Mouse (Mus musculus) lung, embryonic 15.5 days (tissue): ENCODE results near the gene Cbx6. TPM values are rescaled to one million over a fixed set of nuclear protein-coding genes. Genes with fewer than 3 reads are reported as not detected.

Source experiments
- ATAC-seq: fragments of 200-750 bp; cut with Nextera tagmentation; 2 replicates; pipeline ENCODE4 v1.8.0; 2017; ENCODE audit warnings: moderate number of reproducible peaks, borderline replicate concordance; ENCODE audit not compliant: low FRiP score, low TSS enrichment; ENCODE audit errors: extremely low read depth
- H3K27ac ChIP-seq: fragments of 300-500 bp; sonication (generic); 2 replicates; pipeline ENCODE4 v1.5.1; 2015; ENCODE audit warnings: moderate library complexity, mild to moderate bottlenecking, inconsistent platforms
- H3K27me3 ChIP-seq: fragments of 300-500 bp; sonication (generic); 2 replicates; pipeline ENCODE4 v1.6.1; 2015; ENCODE audit warnings: inconsistent platforms
- H3K36me3 ChIP-seq: fragments of 300-500 bp; sonication (generic); 2 replicates; pipeline ENCODE4 v1.6.1; 2015; ENCODE audit warnings: inconsistent platforms
- H3K4me1 ChIP-seq: fragments of 300-500 bp; sonication (generic); 2 replicates; pipeline ENCODE4 v1.6.1; 2015; ENCODE audit warnings: inconsistent platforms
- H3K4me2 ChIP-seq: fragments of 300-500 bp; sonication (generic); 2 replicates; pipeline ENCODE4 v1.6.1; 2015; ENCODE audit warnings: inconsistent platforms, mild to moderate bottlenecking, moderate library complexity
- H3K4me3 ChIP-seq: fragments of 300-500 bp; sonication (generic); 2 replicates; pipeline ENCODE4 v1.5.1; 2015; ENCODE audit warnings: mild to moderate bottlenecking, inconsistent platforms
- H3K9ac ChIP-seq: fragments of 300-500 bp; sonication (generic); 2 replicates; pipeline ENCODE4 v1.6.1; 2015; ENCODE audit warnings: inconsistent platforms
- H3K9me3 ChIP-seq: fragments of 300-500 bp; sonication (generic); 2 replicates; pipeline ENCODE4 v1.6.1; 2016; ENCODE audit warnings: inconsistent platforms
- WGBS: fragments of 180-500 bp; shearing (Covaris S2); methylation state at CpG from one replicate; pipeline ENCODE4 v1.1.7; 2015; 5-methylcytosine and 5-hydroxymethylcytosine counted together
- polyA plus RNA-seq: library from polyadenylated mRNA; unstranded; fragments of >200 nt; fragmentation: Nextera tagmentation; extraction: Ambion mirVana; gene quantifications from 2 replicates; pipeline ENCODE4 v1.2.1, GENCODE M21; 2015

The Cbx6 gene
- polyA plus RNA-seq, 1 experiment from 2014 or later = 73.8 TPM

GRCm38 (mm10) chr15:79810997-79811396 is 23.5 kb downstream of the Cbx6 start:
- WGBS = 60% methylated on average over 4 of the region's 4 CpGs
- H3K4me3 ChIP-seq = no peak overlapping the region
- no peak overlapping the region for H3K27ac ChIP-seq
- H3K27me3 ChIP-seq = peaks cover 34% of the 10 kb centered on the region
- H3K9ac ChIP-seq = no peak overlapping the region
- no peak for ATAC-seq
- H3K4me1 ChIP-seq = no peaks in the 10 kb centered on the region
- no peaks in the 10 kb centered on the region for H3K36me3 ChIP-seq
- H3K9me3 ChIP-seq = no peaks in the 10 kb centered on the region
- H3K4me2 ChIP-seq = no peak overlapping the region

- H3K4me2 ChIP-seq = no peak overlapping the region
- H3K36me3 ChIP-seq = no peaks in the 10 kb centered on the region
- H3K9me3 ChIP-seq = no peaks in the 10 kb centered on the region
- H3K4me1 ChIP-seq = 0 out of 2 replicates have a peak, but pooled peaks cover under 1% of the 10 kb centered on the region
- H3K9ac ChIP-seq = no peak overlapping the region
- H3K27ac ChIP-seq = no peak overlapping the region
- no peak for ATAC-seq
- WGBS = 54% methylated on average over 3 of the region's 3 CpGs
- H3K4me3 ChIP-seq = no peak overlapping the region
- H3K27me3 ChIP-seq = peaks cover 44% of the 10 kb centered on the region
Observed at GRCm38 (mm10) chr15:79810061-79810460, 24.4 kb downstream of the Cbx6 start.

GRCm38 (mm10) chr15:79808658-79809057 is 25.8 kb downstream of the Cbx6 start:
- Histone ChIP-seq H3K9me3 (no peaks in the 10 kb centered on the region), H3K9ac (no peak overlapping the region), H3K4me3 (no peak overlapping the region), H3K36me3 (no peaks in the 10 kb centered on the region), H3K4me2 (no peak overlapping the region), H3K27me3 (peaks cover 58% of the 10 kb centered on the region), H3K4me1 (peaks cover 12% of the 10 kb centered on the region), H3K27ac (no peak overlapping the region)
- no peak for ATAC-seq
- 58% methylated on average over 5 of the region's 5 CpGs for WGBS

- Histone ChIP-seq H3K4me1 (peaks cover 18% of the 10 kb centered on the region), H3K4me2 (no peak overlapping the region), H3K27ac (no peak overlapping the region), H3K36me3 (no peaks in the 10 kb centered on the region), H3K4me3 (no peak overlapping the region), H3K27me3 (peaks cover 63% of the 10 kb centered on the region), H3K9ac (no peak overlapping the region), H3K9me3 (no peaks in the 10 kb centered on the region)
- no peak for ATAC-seq
- WGBS = 27% methylated on average over 5 of the region's 5 CpGs
Observed at GRCm38 (mm10) chr15:79808114-79808513, 26.4 kb downstream of the Cbx6 start.

GRCm38 (mm10) chr15:79807050-79807449 is 27.4 kb downstream of the Cbx6 start:
- no peak overlapping the region for H3K9ac ChIP-seq
- no peaks in the 10 kb centered on the region for H3K9me3 ChIP-seq
- no peak overlapping the region for H3K4me3 ChIP-seq
- peaks cover 73% of the 10 kb centered on the region for H3K27me3 ChIP-seq
- 7% methylated on average over 1 of the region's 1 CpGs for WGBS
- no peak for ATAC-seq
- no peaks in the 10 kb centered on the region for H3K36me3 ChIP-seq
- H3K4me2 ChIP-seq = no peak overlapping the region
- H3K4me1 ChIP-seq = peaks cover 19% of the 10 kb centered on the region
- H3K27ac ChIP-seq = no peak overlapping the region

- Histone ChIP-seq H3K4me2 (peak overlapping the region; percentile 97; the same call in 1 of the 2 replicates), H3K4me1 (peaks cover 19% of the 10 kb centered on the region), H3K27ac (no peak overlapping the region), H3K36me3 (no peaks in the 10 kb centered on the region), H3K4me3 (no peak overlapping the region), H3K27me3 (peaks cover 82% of the 10 kb centered on the region), H3K9me3 (no peaks in the 10 kb centered on the region), H3K9ac (no peak overlapping the region)
- no peak for ATAC-seq
- WGBS = 22% methylated on average over 8 of the region's 8 CpGs
Observed at GRCm38 (mm10) chr15:79805246-79805645, 29.2 kb downstream of the Cbx6 start.

GRCm38 (mm10) chr15:79804352-79805071 is 30.0 kb downstream of the Cbx6 start, which contains the start of gene Nptxr:
Nptxr (minus strand) TSS chr15:79804766.
- Histone ChIP-seq H3K9me3 (no peaks in the 10 kb centered on the region), H3K4me3 (peak within 1 kb of the TSS; percentile 61), H3K27me3 (peaks cover 82% of the 10 kb centered on the region), H3K4me2 (peak within 1 kb of the TSS; percentile 97), H3K4me1 (peaks cover 19% of the 10 kb centered on the region), H3K27ac (no peak within 1 kb of the TSS), H3K9ac (peak within 1 kb of the TSS; percentile 46), H3K36me3 (no peaks in the 10 kb centered on the region)
- WGBS = under 1% methylated on average over 45 of the region's 91 CpGs
- peak; percentile 70 for ATAC-seq

- no peak overlapping the region for H3K27ac ChIP-seq
- H3K9ac ChIP-seq = peak overlapping the region; percentile 46
- H3K9me3 ChIP-seq = no peaks in the 10 kb centered on the region
- peak overlapping the region; percentile 97 for H3K4me2 ChIP-seq
- ATAC-seq = peak; percentile 41; the same call in 1 of the 2 replicates
- H3K27me3 ChIP-seq = peaks cover 80% of the 10 kb centered on the region
- H3K36me3 ChIP-seq = no peaks in the 10 kb centered on the region
- peak overlapping the region; percentile 61 for H3K4me3 ChIP-seq
- H3K4me1 ChIP-seq = peaks cover 19% of the 10 kb centered on the region
- WGBS = 5% methylated on average over 68 of the region's 81 CpGs
Observed at GRCm38 (mm10) chr15:79803533-79804351, 30.7 kb downstream of the Cbx6 start.

GRCm38 (mm10) chr15:79802304-79802703 is 32.2 kb downstream of the Cbx6 start:
- Histone ChIP-seq H3K9me3 (no peaks in the 10 kb centered on the region), H3K4me1 (peaks cover 19% of the 10 kb centered on the region), H3K4me3 (no peak overlapping the region), H3K27ac (no peak overlapping the region), H3K27me3 (peaks cover 66% of the 10 kb centered on the region), H3K36me3 (no peaks in the 10 kb centered on the region), H3K9ac (no peak overlapping the region), H3K4me2 (no peak overlapping the region)
- ATAC-seq = no peak
- 50% methylated on average over 4 of the region's 4 CpGs for WGBS

GRCm38 (mm10) chr15:79801646-79802045 is 32.8 kb downstream of the Cbx6 start:
- ATAC-seq = no peak
- no peaks in the 10 kb centered on the region for H3K9me3 ChIP-seq
- no peak overlapping the region for H3K27ac ChIP-seq
- H3K9ac ChIP-seq = no peak overlapping the region
- H3K4me2 ChIP-seq = no peak overlapping the region
- no peak overlapping the region for H3K4me3 ChIP-seq
- 74% methylated on average over 2 of the region's 2 CpGs for WGBS
- peaks cover 59% of the 10 kb centered on the region for H3K27me3 ChIP-seq
- no peaks in the 10 kb centered on the region for H3K36me3 ChIP-seq
- peaks cover 19% of the 10 kb centered on the region for H3K4me1 ChIP-seq

GRCm38 (mm10) chr15:79800701-79801100 is 33.8 kb downstream of the Cbx6 start:
- 60% methylated on average over 11 of the region's 11 CpGs for WGBS
- no peak overlapping the region for H3K27ac ChIP-seq
- H3K36me3 ChIP-seq = no peaks in the 10 kb centered on the region
- H3K9me3 ChIP-seq = no peaks in the 10 kb centered on the region
- H3K27me3 ChIP-seq = peaks cover 50% of the 10 kb centered on the region
- H3K9ac ChIP-seq = no peak overlapping the region
- no peak overlapping the region for H3K4me2 ChIP-seq
- peaks cover 19% of the 10 kb centered on the region for H3K4me1 ChIP-seq
- H3K4me3 ChIP-seq = no peak overlapping the region
- no peak for ATAC-seq

- no peaks in the 10 kb centered on the region for H3K36me3 ChIP-seq
- peaks cover 6% of the 10 kb centered on the region; the same call in 1 of the 2 replicates for H3K4me1 ChIP-seq
- no peak overlapping the region for H3K9ac ChIP-seq
- H3K9me3 ChIP-seq = no peaks in the 10 kb centered on the region
- ATAC-seq = no peak
- H3K27ac ChIP-seq = no peak overlapping the region
- WGBS = 84% methylated on average over 10 of the region's 10 CpGs
- H3K27me3 ChIP-seq = peaks cover 29% of the 10 kb centered on the region
- H3K4me3 ChIP-seq = no peak overlapping the region
- no peak overlapping the region for H3K4me2 ChIP-seq
Observed at GRCm38 (mm10) chr15:79798591-79798990, 35.9 kb downstream of the Cbx6 start.
